Mouse (Mus musculus) ovary, postnatal 10 days (tissue): Measurements from ENCODE around the gene Epb41l5.

ENCODE experiments used
- DNase-seq: peaks from one replicate; pipeline ENCODE4 v3.0.0; 2022; ENCODE audit warnings: low spot score

The Epb41l5 gene

DNA sequence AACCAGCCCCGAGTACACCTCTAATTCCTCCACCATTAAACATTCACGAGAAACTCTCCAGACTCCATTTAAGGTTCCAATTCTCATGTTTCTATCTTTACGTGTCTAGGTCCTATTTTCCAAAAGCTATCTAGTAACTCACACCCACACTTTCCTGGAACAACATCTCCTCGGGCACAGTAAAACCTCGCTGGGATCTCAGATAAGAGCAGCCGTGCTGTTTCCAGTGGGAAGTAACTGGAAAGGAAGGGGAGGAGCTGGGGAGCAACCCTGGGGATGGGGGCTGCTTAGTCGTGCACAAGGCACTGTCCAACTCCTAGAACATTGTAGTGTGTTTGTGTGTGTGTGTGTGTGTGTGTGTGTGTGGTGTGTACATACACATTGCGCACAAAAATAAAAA lies 146.9 kb downstream of the Epb41l5 start:
- DNase-seq, result no peak

DNA sequence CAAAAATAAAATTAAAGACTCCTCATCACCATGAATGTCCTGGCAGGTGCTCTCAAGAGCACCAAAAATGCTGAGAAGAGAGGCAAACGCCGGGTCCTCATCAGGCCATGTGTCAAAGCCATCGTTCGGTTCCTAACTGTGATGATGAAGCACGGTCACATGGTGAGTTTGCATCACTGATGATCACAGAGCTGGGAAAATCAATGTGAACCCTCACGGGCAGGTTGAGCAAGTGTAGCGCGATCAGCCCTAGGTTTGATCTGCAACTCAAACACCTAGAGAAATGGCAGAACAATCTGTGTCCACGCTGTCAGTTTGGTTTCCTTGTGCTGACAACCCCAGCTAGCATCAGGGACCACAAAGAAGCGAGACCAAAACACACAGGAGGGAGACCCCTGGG lies 149.3 kb downstream of the Epb41l5 start:
- DNase-seq, result no peak

DNA sequence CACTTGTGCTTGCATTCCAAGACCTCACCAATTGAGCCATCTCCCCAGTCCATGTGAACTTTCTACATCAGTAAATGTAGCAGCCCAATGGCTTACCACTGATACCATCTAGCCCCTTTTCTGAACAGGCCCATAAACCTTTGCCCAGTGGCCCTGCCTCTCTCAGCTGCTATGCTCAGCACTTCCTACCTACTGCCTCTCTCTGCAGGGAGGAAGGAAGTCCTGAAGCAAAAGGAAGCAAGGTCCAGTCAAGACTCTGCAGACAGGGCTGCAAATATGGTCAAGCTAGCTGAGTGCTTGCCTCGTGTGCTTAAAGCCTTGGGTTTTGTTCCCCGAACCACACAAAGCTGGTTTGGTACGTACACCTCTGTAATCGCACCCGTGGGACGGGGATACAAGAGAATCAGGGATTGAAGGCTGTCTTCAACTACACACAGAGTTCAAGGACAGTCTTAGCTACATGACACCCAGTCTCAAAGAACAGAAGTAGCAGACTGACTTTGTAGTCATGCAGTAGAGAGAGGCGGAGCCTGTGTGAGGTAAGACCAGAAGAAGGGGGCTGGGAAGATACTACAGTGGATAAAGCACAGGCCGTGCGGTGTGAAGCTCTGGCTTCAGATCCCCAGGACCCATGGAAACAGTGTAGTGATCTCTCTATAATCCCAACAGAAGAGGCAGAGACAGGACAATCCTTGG lies 150.1 kb downstream of the Epb41l5 start:
- DNase-seq, result no peak

DNA sequence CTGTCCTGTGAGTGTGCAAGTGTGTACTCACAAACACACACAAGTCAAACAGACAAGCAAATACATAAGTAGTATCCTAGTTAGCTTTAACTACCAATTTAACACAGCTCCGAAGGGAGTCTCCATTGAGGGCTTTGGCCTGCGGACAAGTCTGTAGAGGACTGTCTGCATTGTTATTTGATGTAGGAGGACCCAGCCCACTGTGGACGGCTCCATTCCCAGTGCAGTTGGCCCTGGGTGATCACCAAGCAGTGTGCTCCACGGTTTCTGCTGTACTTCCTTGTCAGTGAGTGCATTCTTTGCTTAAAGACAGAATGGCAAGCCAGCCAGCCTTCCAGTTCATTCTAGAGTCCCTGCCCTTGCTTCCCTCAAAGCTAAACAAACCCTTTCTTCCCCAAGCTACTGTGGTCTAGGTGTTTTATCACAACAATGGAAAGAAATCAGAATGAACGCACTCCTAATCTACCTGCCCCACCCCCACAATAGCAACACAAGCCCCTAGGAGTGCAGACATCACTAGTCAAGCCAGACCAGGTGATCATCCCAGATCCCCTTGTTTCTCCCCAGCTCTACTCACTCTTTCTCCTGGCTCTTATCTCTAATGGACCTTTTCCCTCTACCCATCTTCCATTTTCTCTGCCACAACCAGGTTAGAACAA lies 151.3 kb downstream of the Epb41l5 start:
- no peak for DNase-seq

DNA sequence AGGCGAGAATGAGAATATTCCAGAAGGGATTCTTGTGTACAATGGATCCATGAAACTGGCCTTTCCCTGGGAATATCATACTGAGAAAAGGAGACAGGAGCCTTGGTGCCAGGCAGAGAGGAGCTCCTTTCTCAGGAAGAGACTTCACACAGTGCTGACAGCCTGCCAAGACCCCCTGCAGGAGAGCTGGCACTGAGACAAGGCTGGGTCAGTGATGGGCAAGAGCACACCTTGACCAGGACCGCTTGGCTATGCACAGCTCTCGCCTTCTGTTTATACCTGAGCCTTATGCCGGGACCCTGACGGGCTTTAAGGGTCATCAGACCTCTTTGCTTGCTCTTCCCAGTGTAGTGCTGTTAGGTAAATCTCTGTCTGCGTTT lies 153.4 kb downstream of the Epb41l5 start:
- no peak for DNase-seq
